Mouse (Mus musculus) midbrain, embryonic 11.5 days (tissue): ENCODE results near the gene Tifab. TPM values are rescaled to one million over a fixed set of nuclear protein-coding genes. Genes with fewer than 3 reads are reported as not detected.
A peak's percentile ranks its signal among the peaks of the same experiment; 100 is the strongest.

Source experiments
- ATAC-seq: fragments of 200-750 bp; cut with Nextera tagmentation; 2 replicates; pipeline ENCODE4 v1.8.0; 2017; ENCODE audit warnings: moderate TSS enrichment, moderate library complexity; ENCODE audit not compliant: low FRiP score
- DNase-seq: peaks from one replicate; pipeline ENCODE4 v3.0.0; 2015; ENCODE audit warnings: low spot score; ENCODE audit errors: missing footprints
- H3K27ac ChIP-seq: fragments of 300-500 bp; sonication (generic); 2 replicates; pipeline ENCODE4 v1.5.1; 2014; ENCODE audit warnings: low read depth, low read length
- H3K27me3 ChIP-seq: fragments of 300-500 bp; sonication (generic); 2 replicates; pipeline ENCODE4 v1.6.1; 2014; ENCODE audit warnings: mild to moderate bottlenecking, low read length, moderate library complexity, mixed read lengths; ENCODE audit not compliant: control insufficient read depth, insufficient read depth
- H3K36me3 ChIP-seq: fragments of 300-500 bp; sonication (generic); 2 replicates; pipeline ENCODE4 v1.6.1; 2014; ENCODE audit warnings: mild to moderate bottlenecking, low read length, moderate library complexity, mixed read lengths; ENCODE audit not compliant: control insufficient read depth, insufficient read depth
- H3K4me1 ChIP-seq: fragments of 300-500 bp; sonication (generic); 2 replicates; pipeline ENCODE4 v1.6.1; 2014; ENCODE audit warnings: low read length; ENCODE audit not compliant: control insufficient read depth, insufficient read depth
- H3K4me2 ChIP-seq: fragments of 300-500 bp; sonication (generic); 2 replicates; pipeline ENCODE4 v1.6.1; 2014; ENCODE audit warnings: mild to moderate bottlenecking, moderate library complexity
- H3K4me3 ChIP-seq: fragments of 300-500 bp; sonication (generic); 2 replicates; pipeline ENCODE4 v1.5.1; 2014; ENCODE audit warnings: low read depth, low read length
- H3K9ac ChIP-seq: fragments of 300-500 bp; sonication (generic); 2 replicates; pipeline ENCODE4 v1.6.1; 2014; ENCODE audit warnings: low read length
- H3K9me3 ChIP-seq: fragments of 300-500 bp; sonication (generic); 2 replicates; pipeline ENCODE4 v1.6.1; 2016; ENCODE audit warnings: low read length; ENCODE audit not compliant: control insufficient read depth
- WGBS: fragments of 180-500 bp; shearing (Covaris S2); extraction: QIAGEN DNeasy Blood & Tissue Kit; methylation state at CpG from one replicate; pipeline ENCODE4 v1.1.7; 2014; 5-methylcytosine and 5-hydroxymethylcytosine counted together
- polyA plus RNA-seq: library from polyadenylated mRNA; unstranded; fragments of >200 nt; fragmentation: Nextera tagmentation; extraction: Ambion mirVana; gene quantifications from 2 replicates; pipeline ENCODE4 v1.2.1, GENCODE M21; 2014

Gene Tifab
- polyA plus RNA-seq, 1 experiment from 2014 or later = 0.60 TPM

GRCm38 (mm10) chr13:56151404-56152226 is 27.1 kb downstream of the Tifab start:
- Histone ChIP-seq H3K9ac (no peak overlapping the region), H3K4me3 (no peak overlapping the region), H3K27me3 (no peaks in the 10 kb centered on the region; the same call in 1 of the 2 replicates), H3K36me3 (no peaks in the 10 kb centered on the region), H3K9me3 (no peaks in the 10 kb centered on the region), H3K4me1 (no peaks in the 10 kb centered on the region; the same call in none of the 2 replicates), H3K27ac (no peak overlapping the region), H3K4me2 (no peak overlapping the region)
- 54% methylated on average over 22 of the region's 22 CpGs for WGBS
- DNase-seq (peak; percentile 97), ATAC-seq (no peak)

GRCm38 (mm10) chr13:56145523-56145922 is 33.2 kb downstream of the Tifab start:
- Histone ChIP-seq H3K4me3 (no peak overlapping the region), H3K27me3 (no peaks in the 10 kb centered on the region), H3K4me2 (no peak overlapping the region), H3K9me3 (no peaks in the 10 kb centered on the region), H3K4me1 (peaks cover 11% of the 10 kb centered on the region), H3K36me3 (no peaks in the 10 kb centered on the region), H3K9ac (no peak overlapping the region), H3K27ac (no peak overlapping the region)
- 31% methylated on average over 3 of the region's 3 CpGs for WGBS
- ATAC-seq = no peak
- no peak for DNase-seq

- Histone ChIP-seq H3K36me3 (no peaks in the 10 kb centered on the region), H3K4me2 (no peak overlapping the region), H3K4me3 (no peak overlapping the region), H3K27me3 (no peaks in the 10 kb centered on the region), H3K9me3 (no peaks in the 10 kb centered on the region), H3K4me1 (peaks cover 11% of the 10 kb centered on the region), H3K27ac (no peak overlapping the region), H3K9ac (no peak overlapping the region)
- DNase-seq (no peak), ATAC-seq (no peak)
- 52% methylated on average over 2 of the region's 2 CpGs for WGBS
Observed at GRCm38 (mm10) chr13:56144021-56144420, 34.7 kb downstream of the Tifab start.

GRCm38 (mm10) chr13:56143151-56143513 is 35.6 kb downstream of the Tifab start:
- peaks cover 11% of the 10 kb centered on the region for H3K4me1 ChIP-seq
- WGBS = 3% methylated on average over 7 of the region's 7 CpGs
- no peak overlapping the region for H3K4me2 ChIP-seq
- DNase-seq (no peak), ATAC-seq (no peak)
- H3K36me3 ChIP-seq = no peaks in the 10 kb centered on the region
- H3K27ac ChIP-seq = no peak overlapping the region
- no peaks in the 10 kb centered on the region for H3K9me3 ChIP-seq
- H3K9ac ChIP-seq = no peak overlapping the region
- H3K27me3 ChIP-seq = no peaks in the 10 kb centered on the region
- H3K4me3 ChIP-seq = no peak overlapping the region

- Histone ChIP-seq H3K27me3 (no peaks in the 10 kb centered on the region), H3K36me3 (no peaks in the 10 kb centered on the region), H3K9me3 (no peaks in the 10 kb centered on the region), H3K4me2 (no peak overlapping the region), H3K4me1 (peaks cover 11% of the 10 kb centered on the region), H3K9ac (no peak overlapping the region), H3K27ac (no peak overlapping the region), H3K4me3 (no peak overlapping the region)
- ATAC-seq (no peak), DNase-seq (no peak)
- WGBS = 14% methylated on average over 10 of the region's 11 CpGs
Observed at GRCm38 (mm10) chr13:56142382-56143150, 36.1 kb downstream of the Tifab start.

- Histone ChIP-seq H3K4me1 (peaks cover 20% of the 10 kb centered on the region), H3K27me3 (no peaks in the 10 kb centered on the region), H3K9ac (no peak overlapping the region), H3K36me3 (no peaks in the 10 kb centered on the region), H3K4me3 (no peak overlapping the region), H3K4me2 (no peak overlapping the region), H3K9me3 (no peaks in the 10 kb centered on the region), H3K27ac (no peak overlapping the region)
- no peak for ATAC-seq
- no peak for DNase-seq
- 64% methylated on average over 6 of the region's 6 CpGs for WGBS
Observed at GRCm38 (mm10) chr13:56139167-56139751, 39.4 kb downstream of the Tifab start.

GRCm38 (mm10) chr13:56136200-56136599 is 42.5 kb downstream of the Tifab start, which contains the start of gene H2afy:
H2afy (minus strand) TSS chr13:56136361.
- Histone ChIP-seq H3K9ac (peak within 1 kb of the TSS; percentile 99), H3K4me2 (peak within 1 kb of the TSS; percentile 89), H3K36me3 (0 out of 2 replicates have a peak, but pooled peaks cover 3% of the 10 kb centered on the region), H3K27me3 (no peaks in the 10 kb centered on the region), H3K9me3 (no peaks in the 10 kb centered on the region), H3K4me3 (peak within 1 kb of the TSS; percentile 98), H3K4me1 (peaks cover 23% of the 10 kb centered on the region), H3K27ac (peak within 1 kb of the TSS; percentile 71)
- DNase-seq (no peak), ATAC-seq (no peak)
- 75% methylated on average over 2 of the region's 2 CpGs for WGBS

- peak; percentile 97 for DNase-seq
- H3K9me3 ChIP-seq = no peaks in the 10 kb centered on the region
- peak overlapping the region; percentile 71 for H3K27ac ChIP-seq
- H3K9ac ChIP-seq = peak overlapping the region; percentile 99
- H3K27me3 ChIP-seq = no peaks in the 10 kb centered on the region
- H3K36me3 ChIP-seq = peaks cover 3% of the 10 kb centered on the region; the same call in 1 of the 2 replicates
- H3K4me1 ChIP-seq = peaks cover 23% of the 10 kb centered on the region
- 1% methylated on average over 82 of the region's 89 CpGs for WGBS
- peak overlapping the region; percentile 89 for H3K4me2 ChIP-seq
- ATAC-seq = peak; percentile 83
- peak overlapping the region; percentile 98 for H3K4me3 ChIP-seq
Observed at GRCm38 (mm10) chr13:56135231-56136052, 43.2 kb downstream of the Tifab start.
